Mouse (Mus musculus): Measurements from ENCODE around the gene Lrch3. TPM values are rescaled to one million over a fixed set of nuclear protein-coding genes. Genes with fewer than 3 reads are reported as not detected.
A peak's percentile ranks its signal among the peaks of the same experiment; 100 is the strongest.
"Not testable (repeated sequence)": the region's sequence is repeated elsewhere in the genome, so short reads cannot be mapped to it uniquely, and the experiment has no call there.

The Lrch3 gene
- polyA plus RNA-seq, 1 experiment from 2014 or later = 53.4 TPM

DNA sequence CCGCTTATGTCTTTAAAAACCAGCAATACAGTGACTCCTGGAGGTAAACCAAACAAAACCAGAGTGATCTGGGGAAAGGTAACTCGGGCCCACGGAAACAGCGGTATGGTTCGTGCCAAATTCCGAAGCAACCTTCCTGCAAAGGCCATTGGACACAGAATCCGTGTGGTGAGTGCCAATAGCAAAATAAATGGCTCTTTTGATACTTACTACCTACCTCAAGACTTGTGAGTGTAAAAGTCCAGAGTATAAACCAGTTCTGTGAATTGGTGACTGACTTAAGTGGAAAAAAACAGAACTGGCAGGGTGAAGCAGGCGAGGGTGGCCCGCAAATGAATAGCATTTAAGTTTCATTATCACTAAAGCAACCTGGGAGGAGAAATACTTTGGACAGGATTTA lies 144.8 kb downstream of the Lrch3 start:
- H3K9me3 ChIP-seq; H3K27me3 ChIP-seq; H3K27ac ChIP-seq (replicated peaks); H3K4me3 ChIP-seq; ATAC-seq (ENCODE audit: low FRiP score, low read depth): not testable (repeated sequence)
- 94% methylated on average over 9 of the region's 9 CpGs for WGBS
- H3K4me2 ChIP-seq (replicated peaks) = 0 out of 2 replicates have a peak overlapping the region, but pooled peaks have one; percentile 59
- 0 out of 2 replicates have a peak overlapping the region, but pooled peaks have one; percentile 34 for H3K9ac ChIP-seq (replicated peaks)
- H3K4me1 ChIP-seq = peaks cover 39% of the 10 kb centered on the region
- peaks cover 33% of the 10 kb centered on the region for H3K36me3 ChIP-seq

GRCm38 (mm10) chr16:33059471-33059870 lies 145.6 kb downstream of the Lrch3 start:
- Histone ChIP-seq H3K27ac (replicated peaks) (no peak overlapping the region), H3K9me3 (no peaks in the 10 kb centered on the region), H3K36me3 (peaks cover 33% of the 10 kb centered on the region), H3K9ac (replicated peaks) (no peak overlapping the region), H3K4me1 (peaks cover 47% of the 10 kb centered on the region), H3K27me3 (no peaks in the 10 kb centered on the region), H3K4me3 (no peak overlapping the region), H3K4me2 (replicated peaks) (no peak overlapping the region)
- ATAC-seq (ENCODE audit: low FRiP score, low read depth) = no peak
- 86% methylated on average over 1 of the region's 1 CpGs for WGBS

- no peak overlapping the region for H3K4me3 ChIP-seq
- H3K27ac ChIP-seq (replicated peaks) = no peak overlapping the region
- H3K9me3 ChIP-seq = no peaks in the 10 kb centered on the region
- H3K4me2 ChIP-seq (replicated peaks) = no peak overlapping the region
- H3K4me1 ChIP-seq = peaks cover 44% of the 10 kb centered on the region
- H3K27me3 ChIP-seq = no peaks in the 10 kb centered on the region
- WGBS = 87% methylated on average over 2 of the region's 2 CpGs
- no peak for ATAC-seq (ENCODE audit: low FRiP score, low read depth)
- peaks cover 33% of the 10 kb centered on the region for H3K36me3 ChIP-seq
- no peak overlapping the region for H3K9ac ChIP-seq (replicated peaks)
Measured at GRCm38 (mm10) chr16:33060926-33061325, 147.0 kb downstream of the Lrch3 start.

DNA sequence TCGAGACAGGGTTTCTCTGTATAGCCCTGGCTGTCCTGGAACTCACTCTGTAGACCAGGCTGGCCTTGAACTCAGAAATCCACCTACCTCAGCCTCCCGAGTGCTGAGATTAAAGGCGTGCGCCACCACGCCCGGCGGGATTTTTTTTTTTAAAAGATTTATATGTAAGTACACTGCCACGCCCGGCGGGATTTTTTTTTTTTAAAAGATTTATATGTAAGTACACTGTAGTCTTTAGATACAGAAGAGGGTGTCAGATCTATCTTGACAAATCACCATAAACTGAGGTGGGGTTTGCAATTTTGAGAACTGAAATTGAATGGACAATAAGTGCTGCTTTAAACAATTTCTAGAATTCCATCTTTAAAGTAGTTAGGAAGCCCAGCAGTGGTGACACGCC lies 147.5 kb downstream of the Lrch3 start:
- H3K4me2 ChIP-seq (replicated peaks) = peak overlapping the region; percentile 79
- H3K27me3 ChIP-seq = no peaks in the 10 kb centered on the region
- no peak overlapping the region for H3K9ac ChIP-seq (replicated peaks)
- H3K36me3 ChIP-seq = peaks cover 35% of the 10 kb centered on the region
- H3K9me3 ChIP-seq = no peaks in the 10 kb centered on the region
- H3K4me1 ChIP-seq = peaks cover 44% of the 10 kb centered on the region
- 51% methylated on average over 11 of the region's 11 CpGs for WGBS
- H3K27ac ChIP-seq (replicated peaks) = peak overlapping the region; percentile 78
- no peak for ATAC-seq (ENCODE audit: low FRiP score, low read depth)
- H3K4me3 ChIP-seq = peak overlapping the region; percentile 90; the same call in 1 of the 2 replicates

DNA sequence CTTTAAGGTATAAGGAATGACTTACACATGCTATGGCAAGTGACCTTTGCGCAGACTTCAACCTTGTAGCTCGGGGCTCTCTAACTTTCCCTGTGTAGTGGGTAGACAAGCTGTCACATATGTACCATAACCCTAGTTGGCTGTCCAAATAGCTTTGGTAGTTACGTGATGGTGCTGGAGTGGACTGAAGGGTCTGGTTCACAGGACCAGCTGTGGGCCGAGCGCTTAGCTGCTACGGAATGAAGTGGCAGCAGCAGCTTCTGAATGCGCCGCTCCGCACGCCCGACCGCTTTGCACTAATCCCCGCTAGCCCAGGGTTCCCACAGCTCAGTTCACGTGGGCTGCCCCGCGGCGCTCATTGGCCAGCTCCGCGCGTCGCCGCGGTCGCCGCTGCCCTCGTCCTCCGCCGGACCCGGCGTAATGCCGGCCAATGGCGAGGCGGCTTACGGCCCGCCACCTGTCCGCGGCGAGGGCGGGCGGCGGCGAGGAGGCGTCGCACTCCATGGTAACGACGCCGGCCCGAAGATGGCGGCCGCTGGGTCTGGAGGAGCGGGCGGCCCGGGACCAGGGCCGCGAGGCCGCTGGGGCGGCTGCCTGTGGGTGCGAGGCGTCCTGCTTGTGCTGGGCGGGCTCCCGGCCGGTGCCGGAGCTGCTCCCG lies 148.3 kb downstream of the Lrch3 start, which contains the start of gene Lmln:
Lmln (plus strand) TSS at position 498 of the 658 bp plus-strand sequence.
- H3K36me3 ChIP-seq = peaks cover 42% of the 10 kb centered on the region
- no peaks in the 10 kb centered on the region for H3K27me3 ChIP-seq
- H3K4me3 ChIP-seq = peak within 1 kb of the TSS; percentile 90
- H3K9me3 ChIP-seq = no peaks in the 10 kb centered on the region
- H3K9ac ChIP-seq (replicated peaks) = peak within 1 kb of the TSS; percentile 87
- peak within 1 kb of the TSS; percentile 79 for H3K4me2 ChIP-seq (replicated peaks)
- peak; percentile 98 for ATAC-seq (ENCODE audit: low FRiP score, low read depth)
- H3K4me1 ChIP-seq = peaks cover 44% of the 10 kb centered on the region
- H3K27ac ChIP-seq (replicated peaks) = peak within 1 kb of the TSS; percentile 78
- under 1% methylated on average over 62 of the region's 64 CpGs for WGBS

GRCm38 (mm10) chr16:33062682-33063131 lies 148.8 kb downstream of the Lrch3 start:
- H3K4me3 ChIP-seq = peak overlapping the region; percentile 90
- under 1% methylated on average over 35 of the region's 35 CpGs for WGBS
- no peaks in the 10 kb centered on the region for H3K9me3 ChIP-seq
- H3K36me3 ChIP-seq = peaks cover 44% of the 10 kb centered on the region
- H3K27ac ChIP-seq (replicated peaks) = peak overlapping the region; percentile 78
- H3K4me1 ChIP-seq = peaks cover 42% of the 10 kb centered on the region
- H3K27me3 ChIP-seq = no peaks in the 10 kb centered on the region
- peak; percentile 69; the same call in 1 of the 2 replicates for ATAC-seq (ENCODE audit: low FRiP score, low read depth)
- H3K4me2 ChIP-seq (replicated peaks) = peak overlapping the region; percentile 79
- peak overlapping the region; percentile 87 for H3K9ac ChIP-seq (replicated peaks)

DNA sequence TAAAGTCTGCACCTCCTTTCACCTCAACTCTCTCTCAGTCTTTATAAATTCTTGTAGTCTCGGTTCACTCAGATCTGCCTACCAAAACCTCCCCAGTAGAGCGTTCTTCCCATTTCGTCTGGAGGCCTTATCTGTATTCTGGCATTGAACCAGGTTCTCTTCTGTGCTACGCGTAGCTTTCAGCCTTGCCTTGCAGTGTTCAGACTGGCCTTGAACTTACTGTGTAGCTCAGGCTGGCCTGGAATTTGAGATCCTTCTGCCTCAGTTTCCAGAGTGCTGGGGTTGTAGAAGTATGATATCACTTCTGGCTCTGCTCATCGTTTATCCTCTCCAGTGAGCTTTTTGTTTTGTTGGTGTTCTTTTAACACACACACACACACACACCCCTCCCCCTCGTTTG lies 149.4 kb downstream of the Lrch3 start:
- Histone ChIP-seq H3K4me3 (peak overlapping the region; percentile 90), H3K36me3 (peaks cover 45% of the 10 kb centered on the region), H3K4me1 (peaks cover 36% of the 10 kb centered on the region), H3K27ac (replicated peaks) (no peak overlapping the region), H3K9me3 (no peaks in the 10 kb centered on the region), H3K27me3 (no peaks in the 10 kb centered on the region), H3K4me2 (replicated peaks) (peak overlapping the region; percentile 79), H3K9ac (replicated peaks) (peak overlapping the region; percentile 87)
- 28% methylated on average over 7 of the region's 7 CpGs for WGBS
- ATAC-seq (ENCODE audit: low FRiP score, low read depth) = no peak

DNA sequence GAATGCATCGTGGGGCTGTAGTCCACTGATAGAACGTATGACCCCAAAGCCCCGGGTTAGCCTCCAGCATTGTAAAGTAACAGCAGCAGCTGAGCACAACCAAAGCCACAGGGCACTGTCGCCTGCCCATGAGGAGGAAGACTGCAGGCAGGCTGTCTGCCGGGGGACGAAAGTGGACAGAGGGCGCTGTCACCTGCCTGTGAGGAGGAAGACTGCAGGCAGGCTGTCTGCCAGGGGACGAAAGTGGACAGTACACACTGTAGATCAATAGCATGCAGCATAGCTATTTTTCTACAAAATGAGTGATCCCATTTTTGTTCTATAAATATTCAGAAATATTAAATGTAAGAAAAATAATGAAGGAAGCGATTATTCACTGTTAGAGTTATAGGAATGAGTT lies 150.7 kb downstream of the Lrch3 start:
- Histone ChIP-seq H3K27ac (replicated peaks) (no peak overlapping the region), H3K4me2 (replicated peaks) (no peak overlapping the region), H3K4me1 (peaks cover 25% of the 10 kb centered on the region), H3K36me3 (peaks cover 43% of the 10 kb centered on the region), H3K9me3 (no peaks in the 10 kb centered on the region), H3K9ac (replicated peaks) (no peak overlapping the region), H3K4me3 (no peak overlapping the region), H3K27me3 (no peaks in the 10 kb centered on the region)
- WGBS = 70% methylated on average over 9 of the region's 9 CpGs
- no peak for ATAC-seq (ENCODE audit: low FRiP score, low read depth)

Other genes with a start within 250 kb of the Lrch3 start
- gene Muc4, start 178.2 kb upstream of the Lrch3 start, polyA plus RNA-seq (2016; fragmentation: Nextera tagmentation; extraction: Ambion mirVana) = 0.03 TPM in 1 of 2 replicates, not detected in the other
- not detected in 2 replicates for gene Muc20, start 116.7 kb upstream of the Lrch3 start, polyA plus RNA-seq (2016; fragmentation: Nextera tagmentation; extraction: Ambion mirVana)
- gene Smbd1, start 103.6 kb upstream of the Lrch3 start, polyA plus RNA-seq (2016; fragmentation: Nextera tagmentation; extraction: Ambion mirVana) = not detected in 2 replicates
- gene Fyttd1, start 36.6 kb upstream of the Lrch3 start, polyA plus RNA-seq (2016; fragmentation: Nextera tagmentation; extraction: Ambion mirVana) = 114 and 122 TPM in 2 replicates
- gene Rubcn, start 36.3 kb upstream of the Lrch3 start, polyA plus RNA-seq (2016; fragmentation: Nextera tagmentation; extraction: Ambion mirVana) = 23.6 and 26.5 TPM in 2 replicates
- gene Iqcg, start 142.1 kb downstream of the Lrch3 start, polyA plus RNA-seq (2016; fragmentation: Nextera tagmentation; extraction: Ambion mirVana) = 4.2 and 5.1 TPM in 2 replicates
- gene Rpl35a, start 142.4 kb downstream of the Lrch3 start, polyA plus RNA-seq (2016; fragmentation: Nextera tagmentation; extraction: Ambion mirVana) = 684 TPM in 2 replicates
- gene Lmln, start 148.4 kb downstream of the Lrch3 start, polyA plus RNA-seq (2016; fragmentation: Nextera tagmentation; extraction: Ambion mirVana) = 3.1 and 4.8 TPM in 2 replicates